Mouse (Mus musculus) lung, adult 10 weeks (tissue): ENCODE data around the gene Wbp1. TPM values are rescaled to one million over a fixed set of nuclear protein-coding genes. Genes with fewer than 3 reads are reported as not detected.

Experiments
- polyA plus RNA-seq: library from polyadenylated mRNA; stranded (reverse); fragments of 350-450 nt; fragmentation: Illumina TruSeq; extraction: RNeasy Lipid Tissue Mini Kit (QIAGEN cat#74804); gene quantifications from one replicate; pipeline ENCODE4 v1.2.3, GENCODE M21; 2014; ENCODE audit warnings: low read depth, low replicate concordance; ENCODE audit not compliant: insufficient read depth

The Wbp1 gene
- 67.8 TPM for polyA plus RNA-seq

GRCm38 (mm10) chr6:83120930-83121862 lies at the start of gene Wbp1:
Gene Wbp1 (minus strand): TSS chr6:83121559.

GRCm38 (mm10) chr6:83165607-83166242 lies 44.4 kb upstream of the Wbp1 start, which contains the start of gene Dctn1:
Gene Dctn1 (plus strand): TSS chr6:83165920.

GRCm38 (mm10) chr6:83156259-83156684 lies 34.9 kb upstream of the Wbp1 start, which contains the start of the genes Wdr54 and 1700003E16Rik:
Gene Wdr54 (minus strand): TSS chr6:83156397.
Gene 1700003E16Rik (plus strand): TSS chr6:83156404.

DNA sequence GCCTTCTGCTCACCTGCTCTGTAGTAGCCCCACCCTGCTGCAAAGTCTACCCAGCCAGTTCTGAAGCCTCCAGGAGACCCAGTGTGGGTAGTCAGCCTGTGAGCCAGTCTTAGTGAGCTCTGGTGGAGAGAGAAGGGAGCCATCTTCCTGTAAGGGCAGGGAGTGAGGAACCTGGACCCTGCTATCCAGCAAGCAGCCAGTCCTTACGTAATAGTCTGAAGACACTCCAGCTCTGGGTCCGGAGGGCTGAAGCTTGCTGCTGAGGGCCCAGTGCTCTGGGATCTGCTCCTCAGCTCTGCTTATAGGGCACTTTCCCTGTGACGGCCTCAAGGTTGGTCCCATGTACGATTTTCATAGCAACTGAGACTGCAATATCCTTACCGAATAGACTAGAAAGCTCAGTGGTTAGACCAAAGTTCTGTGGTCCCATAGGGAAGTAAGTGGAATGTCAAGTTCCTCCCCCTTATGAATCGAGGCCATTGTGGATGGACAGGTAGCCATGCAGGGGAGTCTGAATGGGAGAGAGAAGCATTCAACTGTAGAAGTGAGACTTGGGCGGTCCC lies 13.7 kb upstream of the Wbp1 start, which contains the start of gene Rtkn:
Rtkn (plus strand) TSS at position 513 of the 563 bp plus-strand sequence.

GRCm38 (mm10) chr6:83125331-83125730 lies 4.0 kb upstream of the Wbp1 start, which contains the start of gene Ino80b:
Gene Ino80b (minus strand): TSS chr6:83125431.

GRCm38 (mm10) chr6:83115011-83115671 lies 6.2 kb downstream of the Wbp1 start, which contains the start of gene Mogs:
Gene Mogs (plus strand): TSS chr6:83115496.

DNA sequence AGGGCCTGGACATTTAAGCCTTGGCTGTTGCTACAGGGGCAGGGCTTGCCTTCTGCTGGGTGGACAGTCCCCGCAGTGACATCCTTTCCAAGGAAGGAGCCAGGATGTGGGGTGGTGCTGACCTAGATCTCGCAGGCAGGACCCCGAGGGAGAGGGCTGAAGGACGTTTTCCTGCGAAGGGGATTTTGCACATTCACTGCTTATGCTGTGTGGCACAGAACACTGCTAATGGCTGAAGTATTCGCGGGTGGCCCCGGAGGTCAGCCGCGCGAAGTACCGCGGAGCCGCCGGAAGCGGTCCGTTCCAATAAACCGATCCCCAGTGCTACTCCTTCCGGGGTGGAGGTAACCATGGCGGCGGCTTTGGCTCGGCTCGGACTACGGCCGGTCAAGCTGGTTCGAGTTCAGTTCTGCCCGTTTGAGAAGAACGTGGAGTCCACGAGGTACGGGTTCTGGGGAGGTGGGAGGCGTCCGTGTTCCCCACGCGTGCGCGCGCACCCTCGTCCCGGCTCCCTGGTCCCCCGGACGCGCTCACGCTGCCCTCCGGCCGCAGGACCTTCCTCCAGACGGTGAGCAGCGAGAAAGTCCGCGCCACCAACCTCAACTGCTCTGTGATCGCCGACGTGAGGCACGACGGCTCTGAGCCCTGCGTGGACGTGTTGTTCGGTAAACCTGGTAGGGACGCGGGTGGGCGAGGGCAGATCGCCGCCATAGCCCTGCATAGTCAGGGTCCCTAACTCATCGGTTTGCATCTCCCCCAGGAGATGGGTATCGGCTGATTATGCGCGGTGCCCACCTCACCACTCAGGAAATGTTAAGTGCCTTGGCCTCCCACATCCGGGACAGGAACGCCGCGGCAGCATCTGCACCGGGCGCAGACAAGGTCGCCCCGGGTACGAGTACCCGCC lies 12.3 kb downstream of the Wbp1 start, which contains the start of gene Mrpl53:
Mrpl53 (plus strand) TSS at position 279 of the 907 bp plus-strand sequence.

DNA sequence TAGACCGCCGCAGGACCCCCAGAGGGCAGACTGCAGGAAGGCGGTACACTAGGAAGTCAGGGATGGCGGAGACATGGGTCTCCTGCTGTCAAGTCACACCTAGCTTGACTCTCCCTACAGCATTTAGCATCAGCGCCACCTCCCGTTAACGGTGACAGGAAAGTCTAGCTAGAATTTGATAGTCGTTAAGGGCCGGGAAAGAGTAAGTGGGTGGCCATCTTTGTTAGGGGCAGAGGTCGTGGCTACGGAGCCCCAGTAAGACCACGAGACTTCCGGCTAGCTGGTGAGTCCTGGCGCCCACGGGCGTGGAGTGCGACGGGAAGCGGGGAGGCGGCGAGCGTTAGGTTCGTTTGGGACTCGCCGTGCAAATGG lies 20.1 kb downstream of the Wbp1 start, which contains the start of the genes Ccdc142 and Gm42688:
Ccdc142 (plus strand) TSS at position 286 of the 372 bp plus-strand sequence.
Gm42688 (plus strand) TSS at position 302 of the 372 bp plus-strand sequence.

GRCm38 (mm10) chr6:83086121-83087035 lies 35.0 kb downstream of the Wbp1 start, which contains the start of gene Lbx2:
Gene Lbx2 (plus strand): TSS chr6:83086367.

GRCm38 (mm10) chr6:83077630-83078323 lies 43.6 kb downstream of the Wbp1 start, which contains the start of gene Pcgf1:
Gene Pcgf1 (plus strand): TSS chr6:83077869.

GRCm38 (mm10) chr6:83070247-83070310 lies 51.3 kb downstream of the Wbp1 start, which contains the start of gene Tlx2:
Gene Tlx2 (minus strand): TSS chr6:83070293.

Other genes with a start within 250 kb of the Wbp1 start
- gene Sema4f, start 181.8 kb downstream of the Wbp1 start, polyA plus RNA-seq: 5.8 TPM
- gene M1ap, start 174.7 kb downstream of the Wbp1 start, polyA plus RNA-seq: 2.0 TPM
- gene Dok1, start 88.1 kb downstream of the Wbp1 start, polyA plus RNA-seq: 16.3 TPM
- 3.4 TPM for gene Loxl3, start 87.4 kb downstream of the Wbp1 start, polyA plus RNA-seq
- 127 TPM for gene Aup1, start 67.0 kb downstream of the Wbp1 start, polyA plus RNA-seq
- 34.7 TPM for gene Htra2, start 66.3 kb downstream of the Wbp1 start, polyA plus RNA-seq
- 2.2 TPM for gene Dqx1, start 63.7 kb downstream of the Wbp1 start, polyA plus RNA-seq
- gene Tlx2, start 51.3 kb downstream of the Wbp1 start, polyA plus RNA-seq: not detected
- 16.3 TPM for gene Pcgf1, start 43.7 kb downstream of the Wbp1 start, polyA plus RNA-seq
- gene Lbx2, start 35.2 kb downstream of the Wbp1 start, polyA plus RNA-seq: 2.9 TPM
- 1.3 TPM for gene Ccdc142, start 20.0 kb downstream of the Wbp1 start, polyA plus RNA-seq
- 1.8 TPM for gene Gm42688, start 19.9 kb downstream of the Wbp1 start, polyA plus RNA-seq
- 86.8 TPM for gene Mrpl53, start 12.5 kb downstream of the Wbp1 start, polyA plus RNA-seq
- gene Mogs, start 6.1 kb downstream of the Wbp1 start, polyA plus RNA-seq: 17.2 TPM
- gene Ino80b, start 3.9 kb upstream of the Wbp1 start, polyA plus RNA-seq: 19.2 TPM
- 22.6 TPM for gene Rtkn, start 13.9 kb upstream of the Wbp1 start, polyA plus RNA-seq
- gene Wdr54, start 34.8 kb upstream of the Wbp1 start, polyA plus RNA-seq: 6.7 TPM
- gene 1700003E16Rik, start 34.8 kb upstream of the Wbp1 start, polyA plus RNA-seq: 3.6 TPM
- 44.7 TPM for gene Dctn1, start 44.4 kb upstream of the Wbp1 start, polyA plus RNA-seq
- 8.0 TPM for gene Slc4a5, start 98.3 kb upstream of the Wbp1 start, polyA plus RNA-seq
- 3.9 TPM for gene Mthfd2, start 204.3 kb upstream of the Wbp1 start, polyA plus RNA-seq
- gene Mob1a, start 204.5 kb upstream of the Wbp1 start, polyA plus RNA-seq: 55.0 TPM
- gene Bola3, start 227.6 kb upstream of the Wbp1 start, polyA plus RNA-seq: 71.9 TPM